Mouse (Mus musculus): ENCODE measurements around the gene Exosc2. TPM values are rescaled to one million over a fixed set of nuclear protein-coding genes. Genes with fewer than 3 reads are reported as not detected.

Gene Exosc2
- 10 to 100 TPM; 15.0 to 15.2 TPM for total RNA-seq (2023)

GRCm38 (mm10) chr2:31670551-31671035 is at the start of gene Exosc2:
Exosc2 (plus strand) TSS chr2:31670715.

GRCm38 (mm10) chr2:31639901-31640608 is 30.5 kb upstream of the Exosc2 start, which contains the start of gene Prdm12:
Prdm12 (plus strand) TSS chr2:31640037.

GRCm38 (mm10) chr2:31688074-31688925 is 17.8 kb downstream of the Exosc2 start, which contains the start of gene Abl1:
Abl1 (plus strand) TSS chr2:31688376.

Other genes starting within 250 kb of the Exosc2 start
- gene Ass1, start 200.5 kb upstream of the Exosc2 start, total RNA-seq (2023) = 100 to 1,000 TPM in 1 of 2 experiments, 10 to 100 TPM in 1; 84.0 to 102 TPM
- 10 to 100 TPM in 1 of 2 experiments, 1 to 10 TPM in 1; 9.0 to 15.6 TPM for gene Fubp3, start 98.1 kb upstream of the Exosc2 start, total RNA-seq (2023)
- not detected for gene Prdm12, start 30.7 kb upstream of the Exosc2 start, total RNA-seq (2023)
- gene Abl1, start 17.7 kb downstream of the Exosc2 start, total RNA-seq (2023) = 10 to 100 TPM; 34.8 to 41.9 TPM
- gene Qrfp, start 139.9 kb downstream of the Exosc2 start, total RNA-seq (2023) = under 1 TPM in 1 of 2 experiments, not detected in 1; 0.16 TPM
- not detected for gene Fibcd1, start 175.3 kb downstream of the Exosc2 start, total RNA-seq (2023)
- gene Lamc3, start 216.6 kb downstream of the Exosc2 start, total RNA-seq (2023) = not detected

Measured in neutrophil, adult 59 days (primary cell).